Mouse (Mus musculus) forebrain, postnatal 0 days (tissue): Measurements from ENCODE around the gene Bean1. TPM values are rescaled to one million over a fixed set of nuclear protein-coding genes. Genes with fewer than 3 reads are reported as not detected.

Experiments used
- ATAC-seq: fragments of 200-750 bp; cut with Nextera tagmentation; 2 replicates; pipeline ENCODE4 v1.8.0; 2017; ENCODE audit warnings: mild to moderate bottlenecking, moderate library complexity
- DNase-seq: peaks from one replicate; pipeline ENCODE4 v3.0.0-alpha.2; 2015
- H3K27ac ChIP-seq: fragments of 300-500 bp; sonication (generic); 2 replicates; pipeline ENCODE4 v1.5.1; 2014; ENCODE audit warnings: low read depth, mild to moderate bottlenecking, antibody characterized with exemption, low read length, moderate library complexity, mixed read lengths
- H3K27me3 ChIP-seq: fragments of 300-500 bp; sonication (generic); 2 replicates; pipeline ENCODE4 v1.6.1; 2014; ENCODE audit warnings: mild to moderate bottlenecking, low read length, mixed read lengths; ENCODE audit not compliant: insufficient read depth
- H3K36me3 ChIP-seq: fragments of 300-500 bp; sonication (generic); 2 replicates; pipeline ENCODE4 v1.6.1; 2014; ENCODE audit warnings: mild to moderate bottlenecking, moderate library complexity; ENCODE audit not compliant: insufficient read depth
- H3K4me1 ChIP-seq: fragments of 300-500 bp; sonication (generic); 2 replicates; pipeline ENCODE4 v1.6.1; 2014; ENCODE audit warnings: antibody characterized with exemption; ENCODE audit not compliant: insufficient read depth
- H3K4me2 ChIP-seq: fragments of 300-500 bp; sonication (generic); 2 replicates; pipeline ENCODE4 v1.6.1; 2014; ENCODE audit warnings: low read depth, mild to moderate bottlenecking, moderate library complexity
- H3K4me3 ChIP-seq: fragments of 300-500 bp; sonication (generic); 2 replicates; pipeline ENCODE4 v1.5.1; 2014; ENCODE audit warnings: low read depth, low read length, mixed read lengths
- H3K9ac ChIP-seq: fragments of 300-500 bp; sonication (generic); 2 replicates; pipeline ENCODE4 v1.6.1; 2014; ENCODE audit warnings: mild to moderate bottlenecking
- H3K9me3 ChIP-seq: fragments of 300-500 bp; sonication (generic); 2 replicates; pipeline ENCODE4 v1.6.1; 2016; ENCODE audit warnings: low read length
- CTCF ChIP-seq: sonication (generic); IDR thresholded peaks from 2 replicates; pipeline ENCODE4 v1.5.1; 2016; ENCODE audit warnings: antibody characterized with exemption, control low read depth, low read depth
- WGBS: fragments of 180-500 bp; shearing (Covaris S2); extraction: QIAGEN DNeasy Blood & Tissue Kit; methylation state at CpG from one replicate; pipeline ENCODE4 v1.1.7; 2014; 5-methylcytosine and 5-hydroxymethylcytosine counted together
- polyA plus RNA-seq: library from polyadenylated mRNA; unstranded; fragments of >200 nt; fragmentation: Nextera tagmentation; extraction: Ambion mirVana; gene quantifications from 2 replicates; pipeline ENCODE4 v1.2.1, GENCODE M21; 2015
- total RNA-seq: library from RNA; depleted of rRNA; stranded (reverse); fragments of >200 nt; gene quantifications from 2 replicates; pipeline ENCODE4 v1.2.3, GENCODE M21; 2014

Gene Bean1
- total and polyA plus RNA-seq, 2 experiments from 2014 or later = 8.6 to 18.9 TPM

GRCm38 (mm10) chr8:104234573-104234972, 64.3 kb downstream of the Bean1 start:
- ATAC-seq = 0 out of 2 replicates have a peak, but pooled peaks have one; percentile 60
- Histone ChIP-seq H3K9ac (no peak overlapping the region), H3K27me3 (no peaks in the 10 kb centered on the region), H3K4me3 (no peak overlapping the region), H3K4me1 (no peaks in the 10 kb centered on the region), H3K27ac (no peak overlapping the region), H3K36me3 (peaks cover 91% of the 10 kb centered on the region), H3K4me2 (no peak overlapping the region), H3K9me3 (no peaks in the 10 kb centered on the region)
- DNase-seq = no peak
- TF ChIP-seq CTCF = peak; percentile 62
- WGBS = 49% methylated on average over 6 of the region's 6 CpGs

DNA sequence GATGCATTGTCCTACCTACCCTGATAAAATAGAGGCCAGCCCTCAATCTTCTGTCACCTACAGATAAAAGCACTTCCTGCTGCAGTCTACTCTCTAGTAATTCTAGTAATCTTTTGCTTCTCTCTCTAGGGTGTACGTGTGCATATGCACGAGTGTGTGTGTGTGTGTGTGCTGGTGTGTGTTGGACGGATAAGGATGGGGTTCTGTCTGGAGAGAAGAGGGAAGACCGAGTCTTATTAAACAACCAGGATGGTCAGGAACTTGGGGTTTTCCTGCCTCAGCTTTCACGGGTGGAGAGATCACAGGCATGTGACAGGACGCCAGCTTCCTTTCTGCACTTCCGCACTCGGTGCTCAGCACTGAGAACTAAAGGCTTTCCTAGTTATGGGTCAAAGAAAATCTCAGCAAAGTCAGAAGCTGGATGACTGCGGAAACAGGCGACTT, 69.2 kb downstream of the Bean1 start:
- H3K27ac ChIP-seq = no peak overlapping the region
- H3K4me1 ChIP-seq = no peaks in the 10 kb centered on the region
- H3K36me3 ChIP-seq = peaks cover 92% of the 10 kb centered on the region
- no peak overlapping the region for H3K4me2 ChIP-seq
- H3K9me3 ChIP-seq = no peaks in the 10 kb centered on the region
- ATAC-seq (no peak), DNase-seq (no peak)
- 92% methylated on average over 10 of the region's 10 CpGs for WGBS
- H3K27me3 ChIP-seq = no peaks in the 10 kb centered on the region
- TF ChIP-seq CTCF = no peak
- no peak overlapping the region for H3K4me3 ChIP-seq
- H3K9ac ChIP-seq = no peak overlapping the region

- peaks cover 84% of the 10 kb centered on the region for H3K36me3 ChIP-seq
- 88% methylated on average over 12 of the region's 12 CpGs for WGBS
Observed at GRCm38 (mm10) chr8:104242038-104242644, 71.9 kb downstream of the Bean1 start.

GRCm38 (mm10) chr8:104246621-104247020, 76.4 kb downstream of the Bean1 start:
- H3K9me3 ChIP-seq = no peaks in the 10 kb centered on the region
- H3K4me2 ChIP-seq = no peak overlapping the region
- peaks cover 9% of the 10 kb centered on the region for H3K4me1 ChIP-seq
- H3K27me3 ChIP-seq = no peaks in the 10 kb centered on the region
- no peak for TF ChIP-seq CTCF
- peaks cover 39% of the 10 kb centered on the region for H3K36me3 ChIP-seq
- no peak overlapping the region for H3K27ac ChIP-seq
- no peak overlapping the region for H3K4me3 ChIP-seq
- DNase-seq (no peak), ATAC-seq (no peak)
- no peak overlapping the region for H3K9ac ChIP-seq
- WGBS = 90% methylated on average over 4 of the region's 4 CpGs

More at GRCm38 (mm10) chr8:104242038-104242644, 71.9 kb downstream of the Bean1 start:
- H3K4me2 ChIP-seq = no peak overlapping the region
- no peak for DNase-seq
- no peak for TF ChIP-seq CTCF
- no peaks in the 10 kb centered on the region for H3K9me3 ChIP-seq
- no peak overlapping the region for H3K9ac ChIP-seq
- peaks cover 2% of the 10 kb centered on the region; the same call in 1 of the 2 replicates for H3K4me1 ChIP-seq
- no peaks in the 10 kb centered on the region for H3K27me3 ChIP-seq
- no peak overlapping the region for H3K27ac ChIP-seq
- H3K4me3 ChIP-seq = no peak overlapping the region
- ATAC-seq = no peak

- Histone ChIP-seq H3K36me3 (peaks cover 34% of the 10 kb centered on the region), H3K9ac (peak overlapping the region; percentile 88), H3K4me1 (peaks cover 9% of the 10 kb centered on the region), H3K4me2 (peak overlapping the region; percentile 79), H3K4me3 (peak overlapping the region; percentile 97), H3K9me3 (no peaks in the 10 kb centered on the region), H3K27ac (peak overlapping the region; percentile 73; the same call in 1 of the 2 replicates), H3K27me3 (no peaks in the 10 kb centered on the region)
- DNase-seq = no peak
- peak; percentile 0; the same call in 1 of the 2 replicates for ATAC-seq
- 75% methylated on average over 22 of the region's 22 CpGs for WGBS
- no peak for TF ChIP-seq CTCF
Observed at GRCm38 (mm10) chr8:104247054-104247907, 77.0 kb downstream of the Bean1 start.

DNA sequence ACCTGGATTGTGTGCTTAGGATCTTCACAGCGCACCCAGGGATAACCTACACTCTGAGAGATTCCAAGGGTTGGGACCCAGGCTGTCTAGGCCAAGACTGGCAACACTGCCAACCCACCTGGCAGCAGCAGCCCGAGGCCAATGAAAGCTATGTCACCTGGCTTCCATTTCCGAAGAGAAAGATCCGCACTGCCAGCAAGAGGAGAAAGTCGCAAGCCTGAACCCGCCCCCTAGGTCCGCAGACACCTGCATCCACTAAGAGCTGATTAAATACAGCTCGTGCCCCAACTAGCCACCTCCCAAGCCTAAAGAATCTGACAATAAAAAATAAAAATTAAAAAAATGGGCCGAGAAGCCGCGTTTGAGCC, 77.7 kb downstream of the Bean1 start:
- peak; percentile 9; the same call in 1 of the 2 replicates for ATAC-seq
- TF ChIP-seq CTCF = no peak
- Histone ChIP-seq H3K36me3 (peaks cover 28% of the 10 kb centered on the region), H3K4me3 (peak overlapping the region; percentile 97), H3K27ac (peak overlapping the region; percentile 73), H3K9me3 (no peaks in the 10 kb centered on the region), H3K27me3 (no peaks in the 10 kb centered on the region), H3K9ac (peak overlapping the region; percentile 88), H3K4me1 (peaks cover 9% of the 10 kb centered on the region), H3K4me2 (peak overlapping the region; percentile 79)
- peak; percentile 25 for DNase-seq
- 6% methylated on average over 11 of the region's 11 CpGs for WGBS

GRCm38 (mm10) chr8:104248276-104248675, 78.0 kb downstream of the Bean1 start, which contains the start of gene Tk2:
Gene Tk2 (minus strand): TSS chr8:104248558.
- H3K4me1 ChIP-seq = peaks cover 9% of the 10 kb centered on the region
- peak within 1 kb of the TSS; percentile 73 for H3K27ac ChIP-seq
- TF ChIP-seq CTCF = no peak
- WGBS = under 1% methylated on average over 28 of the region's 28 CpGs
- H3K36me3 ChIP-seq = peaks cover 24% of the 10 kb centered on the region
- H3K9me3 ChIP-seq = no peaks in the 10 kb centered on the region
- peak; percentile 96 for ATAC-seq
- peak within 1 kb of the TSS; percentile 97 for H3K4me3 ChIP-seq
- H3K9ac ChIP-seq = peak within 1 kb of the TSS; percentile 88
- peak within 1 kb of the TSS; percentile 79 for H3K4me2 ChIP-seq
- H3K27me3 ChIP-seq = no peaks in the 10 kb centered on the region
- DNase-seq = peak; percentile 88
